Mouse (Mus musculus): ENCODE data around the gene Efcab6. TPM values are rescaled to one million over a fixed set of nuclear protein-coding genes. Genes with fewer than 3 reads are reported as not detected.

Gene Efcab6
- polyA plus RNA-seq, 1 experiment, result not detected

GRCm38 (mm10) chr15:83840950-83841719 lies 224.0 kb downstream of the Efcab6 start:
- no peak overlapping the region for H3K4me3 ChIP-seq

GRCm38 (mm10) chr15:83832265-83832664 lies 232.9 kb downstream of the Efcab6 start:
- Histone ChIP-seq H3K4me2 (ENCODE audit: low read depth) (no peak overlapping the region), H3K36me3 (ENCODE audit: control insufficient read depth, insufficient read depth) (no peaks in the 10 kb centered on the region), H3ac (ENCODE audit: control insufficient read depth, insufficient read length) (no peak overlapping the region), H3K27me3 (ENCODE audit: control insufficient read depth, insufficient read depth, insufficient read length) (no peaks in the 10 kb centered on the region), H3K4me3 (no peak overlapping the region), H3K79me2 (ENCODE audit: control insufficient read depth, insufficient read depth) (no peaks in the 10 kb centered on the region)
- TF ChIP-seq SRF (IDR thresholded peaks at IDR 0.05; ENCODE audit: control insufficient read depth, insufficient read length, low read depth) (no peak), REST (IDR thresholded peaks at IDR 0.05; ENCODE audit: insufficient read depth, insufficient read length) (no peak), MYOD1 (IDR thresholded peaks at IDR 0.05; ENCODE audit: control insufficient read depth in 1 of 3, insufficient read length in 2 of 3, low read depth in 2 of 3) (no peak), USF1 (IDR thresholded peaks at IDR 0.05; ENCODE audit: low read depth) (no peak), E2F4 (IDR thresholded peaks at IDR 0.05; ENCODE audit: insufficient read depth) (no peak), MYOG (IDR thresholded peaks at IDR 0.05; ENCODE audit: control insufficient read depth in 1 of 3, insufficient read depth in 1 of 3, insufficient read length in 2 of 3, low read depth in 2 of 3) (no peak)

More at GRCm38 (mm10) chr15:83840950-83841719, 224.0 kb downstream of the Efcab6 start:
- no peaks in the 10 kb centered on the region for H3K36me3 ChIP-seq (ENCODE audit: control insufficient read depth, insufficient read depth)
- no peak overlapping the region for H3K4me2 ChIP-seq (ENCODE audit: low read depth)
- no peak overlapping the region for H3ac ChIP-seq (ENCODE audit: control insufficient read depth, insufficient read length)
- H3K79me2 ChIP-seq (ENCODE audit: control insufficient read depth, insufficient read depth), result no peaks in the 10 kb centered on the region
- TF ChIP-seq MYOG (IDR thresholded peaks at IDR 0.05; ENCODE audit: control insufficient read depth in 1 of 3, insufficient read depth in 1 of 3, insufficient read length in 2 of 3, low read depth in 2 of 3), result no peak
- H3K27me3 ChIP-seq (ENCODE audit: control insufficient read depth, insufficient read depth, insufficient read length), result peaks cover 52% of the 10 kb centered on the region

GRCm38 (mm10) chr15:83829226-83829625 lies 236.0 kb downstream of the Efcab6 start:
- H3ac ChIP-seq (ENCODE audit: control insufficient read depth, insufficient read length), result no peak overlapping the region
- no peaks in the 10 kb centered on the region for H3K79me2 ChIP-seq (ENCODE audit: control insufficient read depth, insufficient read depth)
- no peaks in the 10 kb centered on the region for H3K36me3 ChIP-seq (ENCODE audit: control insufficient read depth, insufficient read depth)
- TF ChIP-seq MYOG (IDR thresholded peaks at IDR 0.05; ENCODE audit: control insufficient read depth in 1 of 3, insufficient read depth in 1 of 3, insufficient read length in 2 of 3, low read depth in 2 of 3) (no peak), SRF (IDR thresholded peaks at IDR 0.05; ENCODE audit: control insufficient read depth, insufficient read length, low read depth) (no peak), REST (IDR thresholded peaks at IDR 0.05; ENCODE audit: insufficient read depth, insufficient read length) (no peak), POLR2AphosphoS2 (IDR thresholded peaks at IDR 0.05; ENCODE audit: insufficient read length, low read depth) (no peak), TCF12 (IDR thresholded peaks at IDR 0.05; ENCODE audit: insufficient read depth, poor library complexity, severe bottlenecking) (no peak), CEBPB (IDR thresholded peaks at IDR 0.05; ENCODE audit: insufficient read depth, poor library complexity, severe bottlenecking) (no peak), TCF3 (IDR thresholded peaks at IDR 0.05; ENCODE audit: insufficient read length, low read depth) (no peak), MYOD1 (IDR thresholded peaks at IDR 0.05; ENCODE audit: control insufficient read depth in 1 of 3, insufficient read length in 2 of 3, low read depth in 2 of 3) (no peak), POLR2A (IDR thresholded peaks at IDR 0.05; ENCODE audit: insufficient read length, low read depth) (no peak), MAX (IDR thresholded peaks at IDR 0.05; ENCODE audit: low read depth) (no peak), E2F4 (IDR thresholded peaks at IDR 0.05; ENCODE audit: insufficient read depth) (no peak), USF1 (IDR thresholded peaks at IDR 0.05; ENCODE audit: low read depth) (no peak)
- H3K4me3 ChIP-seq, result no peak overlapping the region
- H3K27me3 ChIP-seq (ENCODE audit: control insufficient read depth, insufficient read depth, insufficient read length), result no peaks in the 10 kb centered on the region
- H3K4me2 ChIP-seq (ENCODE audit: low read depth), result no peak overlapping the region

- Histone ChIP-seq H3K4me3 (no peak overlapping the region), H3ac (ENCODE audit: control insufficient read depth, insufficient read length) (no peak overlapping the region), H3K4me2 (ENCODE audit: low read depth) (no peak overlapping the region), H3K79me2 (ENCODE audit: control insufficient read depth, insufficient read depth) (no peaks in the 10 kb centered on the region), H3K27me3 (ENCODE audit: control insufficient read depth, insufficient read depth, insufficient read length) (no peaks in the 10 kb centered on the region), H3K36me3 (ENCODE audit: control insufficient read depth, insufficient read depth) (no peaks in the 10 kb centered on the region)
- TF ChIP-seq REST (IDR thresholded peaks at IDR 0.05; ENCODE audit: insufficient read depth, insufficient read length), result no peak
- no peak for TF ChIP-seq MAX (IDR thresholded peaks at IDR 0.05; ENCODE audit: low read depth)
- no peak for TF ChIP-seq MYOD1 (IDR thresholded peaks at IDR 0.05; ENCODE audit: control insufficient read depth in 1 of 3, insufficient read length in 2 of 3, low read depth in 2 of 3)
- TF ChIP-seq POLR2A (IDR thresholded peaks at IDR 0.05; ENCODE audit: insufficient read length, low read depth), result no peak
- no peak for TF ChIP-seq TCF3 (IDR thresholded peaks at IDR 0.05; ENCODE audit: insufficient read length, low read depth)
- TF ChIP-seq SRF (IDR thresholded peaks at IDR 0.05; ENCODE audit: control insufficient read depth, insufficient read length, low read depth), result no peak
- no peak for TF ChIP-seq CEBPB (IDR thresholded peaks at IDR 0.05; ENCODE audit: insufficient read depth, poor library complexity, severe bottlenecking)
- TF ChIP-seq TCF12 (IDR thresholded peaks at IDR 0.05; ENCODE audit: insufficient read depth, poor library complexity, severe bottlenecking), result no peak
- TF ChIP-seq USF1 (IDR thresholded peaks at IDR 0.05; ENCODE audit: low read depth), result no peak
- TF ChIP-seq POLR2AphosphoS2 (IDR thresholded peaks at IDR 0.05; ENCODE audit: insufficient read length, low read depth), result no peak
- no peak for TF ChIP-seq E2F4 (IDR thresholded peaks at IDR 0.05; ENCODE audit: insufficient read depth)
- TF ChIP-seq MYOG (IDR thresholded peaks at IDR 0.05; ENCODE audit: control insufficient read depth in 1 of 3, insufficient read depth in 1 of 3, insufficient read length in 2 of 3, low read depth in 2 of 3), result no peak
Observed at GRCm38 (mm10) chr15:83828011-83828410, 237.2 kb downstream of the Efcab6 start.

Other genes with a start within 250 kb of the Efcab6 start
- gene Sult4a1, start 40.4 kb upstream of the Efcab6 start, polyA plus RNA-seq (2012; fragmentation: generic; extraction: Trizol), result not detected
- not detected for gene Pnpla5, start 57.8 kb upstream of the Efcab6 start, polyA plus RNA-seq (2012; fragmentation: generic; extraction: Trizol)
- gene Pnpla3, start 102.5 kb upstream of the Efcab6 start, polyA plus RNA-seq (2012; fragmentation: generic; extraction: Trizol), result 0.23 TPM
- 116 TPM for gene Samm50, start 126.9 kb upstream of the Efcab6 start, polyA plus RNA-seq (2012; fragmentation: generic; extraction: Trizol)
- 86.2 TPM for gene Parvb, start 166.7 kb upstream of the Efcab6 start, polyA plus RNA-seq (2012; fragmentation: generic; extraction: Trizol)

All from myocyte (in vitro differentiated cells).